Mouse (Mus musculus) lung, embryonic 14.5 days (tissue): ENCODE measurements around the gene Scube1. TPM values are rescaled to one million over a fixed set of nuclear protein-coding genes. Genes with fewer than 3 reads are reported as not detected.

Experiments used
- ATAC-seq: fragments of 200-750 bp; cut with Nextera tagmentation; 2 replicates; pipeline ENCODE4 v1.8.0; 2017; ENCODE audit warnings: mild to moderate bottlenecking, moderate TSS enrichment, moderate library complexity; ENCODE audit not compliant: insufficient read depth
- DNase-seq: peaks from one replicate; pipeline ENCODE4 v3.0.0-alpha.2; 2015
- H3K27ac ChIP-seq: fragments of 300-500 bp; sonication (generic); 2 replicates; pipeline ENCODE4 v1.5.1; 2014; ENCODE audit warnings: low read depth, mild to moderate bottlenecking, moderate library complexity
- H3K27me3 ChIP-seq: fragments of 300-500 bp; sonication (generic); 2 replicates; pipeline ENCODE4 v1.6.1; 2014; ENCODE audit warnings: low read length, control low read depth; ENCODE audit not compliant: insufficient read depth
- H3K36me3 ChIP-seq: fragments of 300-500 bp; sonication (generic); 2 replicates; pipeline ENCODE4 v1.6.1; 2014; ENCODE audit warnings: control low read depth; ENCODE audit not compliant: insufficient read depth
- H3K4me1 ChIP-seq: fragments of 300-500 bp; sonication (generic); 2 replicates; pipeline ENCODE4 v1.6.1; 2014; ENCODE audit warnings: antibody characterized with exemption, control low read depth; ENCODE audit not compliant: insufficient read depth
- H3K4me2 ChIP-seq: fragments of 300-500 bp; sonication (generic); 2 replicates; pipeline ENCODE4 v1.6.1; 2014; ENCODE audit warnings: mild to moderate bottlenecking
- H3K4me3 ChIP-seq: fragments of 300-500 bp; sonication (generic); 2 replicates; pipeline ENCODE4 v1.5.1; 2014; ENCODE audit warnings: low read depth, low read length
- H3K9ac ChIP-seq: fragments of 300-500 bp; sonication (generic); 2 replicates; pipeline ENCODE4 v1.6.1; 2014
- H3K9me3 ChIP-seq: fragments of 300-500 bp; sonication (generic); 2 replicates; pipeline ENCODE4 v1.6.1; 2016; ENCODE audit warnings: low read depth, low read length, control low read depth
- CTCF ChIP-seq: IDR thresholded peaks from 2 replicates; pipeline ENCODE4 v1.5.1; 2016; ENCODE audit warnings: antibody characterized with exemption, low read depth
- WGBS: fragments of 180-500 bp; shearing (Covaris S2); extraction: QIAGEN DNeasy Blood & Tissue Kit; methylation state at CpG from one replicate; pipeline ENCODE4 v1.1.7; 2014; 5-methylcytosine and 5-hydroxymethylcytosine counted together
- polyA plus RNA-seq: library from polyadenylated mRNA; unstranded; fragments of >200 nt; fragmentation: Nextera tagmentation; extraction: Ambion mirVana; gene quantifications from 2 replicates; pipeline ENCODE4 v1.2.1, GENCODE M21; 2014

The Scube1 gene
- polyA plus RNA-seq, 1 experiment from 2014 or later: 6.0 TPM

DNA sequence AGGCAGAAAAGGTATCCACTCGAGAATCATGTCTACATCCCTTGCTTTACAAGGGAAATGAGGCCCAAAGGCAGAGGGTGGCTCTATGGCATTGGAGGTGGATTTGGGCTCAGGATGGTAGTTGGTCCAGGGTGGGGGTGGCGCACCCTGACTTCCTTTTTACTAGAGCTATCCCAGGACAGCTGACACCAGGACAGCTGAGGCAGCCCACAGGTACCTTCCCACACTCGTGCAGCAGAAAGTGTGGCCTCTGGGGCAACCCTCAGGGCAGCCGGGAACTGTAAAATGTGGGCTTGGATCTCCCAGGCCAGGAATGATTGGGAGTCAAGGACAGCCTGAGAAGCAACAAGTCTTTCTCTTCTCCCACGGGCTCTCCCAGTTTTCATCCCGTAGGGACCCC is 133.1 kb downstream of the Scube1 start:
- Histone ChIP-seq H3K9me3 (no peaks in the 10 kb centered on the region), H3K27me3 (no peaks in the 10 kb centered on the region), H3K4me3 (no peak overlapping the region), H3K27ac (no peak overlapping the region; the same call in 1 of the 2 replicates), H3K4me1 (no peaks in the 10 kb centered on the region), H3K36me3 (peaks cover 18% of the 10 kb centered on the region), H3K4me2 (no peak overlapping the region; the same call in 1 of the 2 replicates), H3K9ac (no peak overlapping the region)
- ATAC-seq (no peak), DNase-seq (no peak)
- TF ChIP-seq CTCF: no peak
- WGBS: 77% methylated on average over 6 of the region's 6 CpGs

DNA sequence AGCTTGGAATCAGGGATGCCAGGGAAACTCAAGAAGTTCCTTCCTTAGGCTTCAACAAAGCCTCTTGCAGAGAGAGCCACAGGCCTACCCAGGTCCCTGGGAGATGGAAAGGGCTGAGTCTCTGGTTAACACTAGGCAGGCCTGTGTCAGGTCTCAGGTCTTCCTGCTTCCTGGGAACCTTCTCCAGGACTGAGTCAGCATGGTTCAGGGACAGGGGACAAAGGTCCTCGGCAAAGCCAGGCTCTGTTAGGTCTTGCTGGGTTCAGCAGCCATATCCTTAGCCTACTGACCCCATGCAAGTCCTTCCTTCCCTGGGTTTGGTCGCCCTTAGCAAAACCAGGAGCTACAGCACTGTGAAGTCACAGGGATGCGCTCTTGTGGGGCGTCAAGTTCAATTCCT is 134.0 kb downstream of the Scube1 start:
- peaks cover 27% of the 10 kb centered on the region for H3K36me3 ChIP-seq
- no peak for TF ChIP-seq CTCF
- ATAC-seq (no peak), DNase-seq (no peak)
- H3K27ac ChIP-seq: no peak overlapping the region
- H3K4me3 ChIP-seq: no peak overlapping the region
- no peaks in the 10 kb centered on the region for H3K27me3 ChIP-seq
- H3K4me2 ChIP-seq: no peak overlapping the region
- 90% methylated on average over 4 of the region's 4 CpGs for WGBS
- no peaks in the 10 kb centered on the region for H3K4me1 ChIP-seq
- H3K9ac ChIP-seq: no peak overlapping the region
- no peaks in the 10 kb centered on the region for H3K9me3 ChIP-seq

DNA sequence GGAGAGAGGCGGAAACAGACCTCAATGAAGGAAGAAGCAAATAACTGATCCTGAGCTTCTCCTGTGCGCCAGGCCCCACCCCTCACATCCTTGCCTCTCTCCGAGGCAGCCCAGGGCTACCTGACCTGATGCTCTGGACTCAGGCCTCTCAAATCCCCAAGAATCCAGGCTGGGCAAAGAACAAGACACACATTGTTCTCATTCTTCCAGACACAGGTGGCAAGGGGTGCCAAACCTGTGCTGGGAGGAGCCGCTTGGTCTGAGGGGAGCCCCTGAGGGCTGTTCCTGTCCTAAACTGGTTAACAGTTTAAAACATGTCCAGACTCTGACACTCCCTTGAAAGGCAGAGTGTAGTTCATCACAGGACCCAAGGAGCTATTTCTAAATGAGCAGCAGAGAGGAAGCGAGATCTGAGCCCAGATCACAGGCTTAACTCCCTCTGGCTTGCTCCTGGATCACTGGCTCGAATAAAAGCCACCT is 140.0 kb downstream of the Scube1 start:
- H3K27me3 ChIP-seq: no peaks in the 10 kb centered on the region
- H3K9me3 ChIP-seq: no peaks in the 10 kb centered on the region
- peaks cover 84% of the 10 kb centered on the region for H3K36me3 ChIP-seq
- H3K4me2 ChIP-seq: no peak overlapping the region
- DNase-seq (no peak), ATAC-seq (no peak)
- WGBS: 84% methylated on average over 6 of the region's 6 CpGs
- H3K4me1 ChIP-seq: no peaks in the 10 kb centered on the region
- TF ChIP-seq CTCF: no peak
- H3K4me3 ChIP-seq: no peak overlapping the region
- H3K27ac ChIP-seq: no peak overlapping the region
- no peak overlapping the region for H3K9ac ChIP-seq

DNA sequence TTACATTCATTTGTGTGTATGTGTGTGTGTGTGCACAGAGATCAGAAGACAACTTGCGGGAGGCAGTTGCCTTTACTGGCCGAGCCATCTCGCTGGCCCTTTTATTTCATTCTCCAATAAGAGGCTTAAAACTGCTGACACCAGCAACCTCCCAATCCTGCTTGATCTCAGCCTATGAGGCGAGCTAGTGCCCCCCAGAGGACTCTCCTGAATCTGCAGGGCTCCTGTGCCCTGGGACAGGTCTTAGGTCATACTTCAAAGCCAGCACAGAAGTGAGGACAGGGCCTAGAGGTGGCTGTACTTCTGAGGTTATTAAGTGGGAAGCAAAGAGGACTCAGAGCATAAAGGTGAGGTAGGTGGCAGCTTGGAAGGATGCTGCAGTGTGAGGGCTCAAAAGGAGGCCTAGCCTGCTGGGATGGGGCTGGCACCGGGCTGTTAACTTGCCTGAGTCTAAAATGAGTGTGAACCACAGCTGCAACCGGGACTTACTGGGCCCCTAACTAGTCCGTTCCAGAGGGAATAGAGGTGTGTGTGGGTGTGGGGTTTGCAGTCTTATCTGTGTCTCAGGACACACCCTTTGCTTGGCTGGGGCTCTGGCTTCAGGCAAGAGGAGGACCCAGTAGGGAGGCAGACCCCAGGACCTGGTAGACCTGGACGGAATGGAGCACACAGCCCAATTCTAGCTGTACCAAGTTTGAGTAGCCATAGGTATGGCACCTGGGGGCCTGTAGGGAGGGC is 141.2 kb downstream of the Scube1 start:
- Histone ChIP-seq H3K9ac (no peak overlapping the region), H3K27me3 (no peaks in the 10 kb centered on the region), H3K4me1 (no peaks in the 10 kb centered on the region), H3K4me2 (no peak overlapping the region), H3K27ac (no peak overlapping the region), H3K4me3 (no peak overlapping the region), H3K36me3 (peaks cover 95% of the 10 kb centered on the region), H3K9me3 (no peaks in the 10 kb centered on the region)
- ATAC-seq: no peak
- peak; percentile 49 for TF ChIP-seq CTCF
- DNase-seq: peak; percentile 53
- WGBS: 79% methylated on average over 8 of the region's 8 CpGs

DNA sequence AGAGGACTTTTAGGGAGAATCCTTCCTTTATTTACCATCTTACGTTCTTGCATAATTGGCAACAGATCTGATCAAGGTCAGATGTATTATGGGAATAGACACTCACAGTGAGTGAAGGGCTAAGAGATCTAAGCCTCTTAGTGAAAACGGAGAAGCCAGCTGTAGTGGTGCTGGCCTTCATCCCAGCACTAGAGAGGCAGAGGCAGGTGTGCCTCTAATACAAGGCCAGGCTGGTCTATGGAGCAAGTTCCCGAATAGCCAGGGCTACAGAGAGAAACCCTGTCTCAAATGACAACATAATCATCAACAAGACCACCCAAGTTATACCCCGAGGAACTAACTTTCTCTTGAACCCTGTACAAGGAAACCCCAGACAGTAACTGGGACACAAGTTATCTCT is 141.9 kb downstream of the Scube1 start:
- DNase-seq: no peak
- H3K27me3 ChIP-seq: no peaks in the 10 kb centered on the region
- H3K27ac ChIP-seq: no peak overlapping the region
- WGBS: 68% methylated on average over 4 of the region's 4 CpGs
- no peak for ATAC-seq
- no peak overlapping the region for H3K4me2 ChIP-seq
- no peaks in the 10 kb centered on the region for H3K4me1 ChIP-seq
- no peak overlapping the region for H3K9ac ChIP-seq
- no peaks in the 10 kb centered on the region for H3K9me3 ChIP-seq
- H3K4me3 ChIP-seq: no peak overlapping the region
- H3K36me3 ChIP-seq: peaks cover 94% of the 10 kb centered on the region
- TF ChIP-seq CTCF: no peak

DNA sequence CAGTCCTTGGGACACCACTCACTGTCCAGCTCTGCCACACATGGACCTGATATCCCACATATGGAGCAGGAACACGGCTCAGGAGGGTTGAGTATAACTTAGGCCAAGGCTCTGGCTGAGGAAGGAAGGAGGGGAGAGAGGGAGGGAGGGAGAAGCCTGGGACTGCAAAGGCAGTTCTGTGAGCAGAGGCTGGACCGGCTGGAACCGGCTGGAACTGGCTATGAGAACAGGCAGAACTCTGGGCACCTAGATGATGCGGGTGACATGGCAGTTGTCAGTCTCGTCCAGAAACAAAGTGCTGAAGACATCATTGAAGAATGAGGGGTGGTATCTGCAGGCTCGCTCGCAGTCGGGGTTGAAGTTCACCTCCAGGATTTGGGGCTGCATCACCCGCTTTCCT is 148.2 kb downstream of the Scube1 start:
- H3K4me1 ChIP-seq: no peaks in the 10 kb centered on the region
- TF ChIP-seq CTCF: no peak
- no peaks in the 10 kb centered on the region for H3K27me3 ChIP-seq
- WGBS: 83% methylated on average over 9 of the region's 9 CpGs
- DNase-seq (no peak), ATAC-seq (no peak)
- H3K9ac ChIP-seq: no peak overlapping the region
- H3K27ac ChIP-seq: no peak overlapping the region
- H3K4me2 ChIP-seq: no peak overlapping the region
- peaks cover 71% of the 10 kb centered on the region for H3K36me3 ChIP-seq
- H3K4me3 ChIP-seq: no peak overlapping the region
- no peaks in the 10 kb centered on the region for H3K9me3 ChIP-seq

DNA sequence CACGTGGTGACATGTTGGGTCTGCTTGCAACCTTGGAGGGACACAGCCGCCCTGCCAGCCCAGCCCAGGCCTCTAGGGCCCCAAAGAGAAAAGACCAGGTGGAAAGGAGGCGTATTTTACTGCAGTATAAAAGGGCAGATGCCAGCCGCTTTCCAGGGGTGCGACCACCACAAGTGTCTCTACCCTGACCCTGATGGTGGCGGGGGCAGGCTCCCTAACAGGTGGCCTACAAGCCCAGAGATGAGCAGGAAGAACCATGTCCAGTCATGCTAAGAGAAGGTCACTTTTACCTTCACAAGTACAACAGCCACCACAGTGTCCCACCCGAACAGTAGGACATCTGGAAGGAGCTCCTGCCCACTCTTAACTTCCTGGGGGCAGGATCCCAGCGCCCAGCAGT is 149.3 kb downstream of the Scube1 start:
- H3K36me3 ChIP-seq: peaks cover 59% of the 10 kb centered on the region
- WGBS: 81% methylated on average over 8 of the region's 8 CpGs
- H3K27ac ChIP-seq: no peak overlapping the region
- H3K9ac ChIP-seq: no peak overlapping the region
- ATAC-seq (no peak), DNase-seq (no peak)
- no peak overlapping the region for H3K4me2 ChIP-seq
- H3K4me1 ChIP-seq: no peaks in the 10 kb centered on the region
- no peaks in the 10 kb centered on the region for H3K27me3 ChIP-seq
- no peak for TF ChIP-seq CTCF
- no peak overlapping the region for H3K4me3 ChIP-seq
- H3K9me3 ChIP-seq: no peaks in the 10 kb centered on the region
